Mouse (Mus musculus): ENCODE measurements around the gene Slc41a1.

The Slc41a1 gene

GRCm38 (mm10) chr1:131827787-131828258 is 530 bp downstream of the Slc41a1 start:
- DNase-seq (ENCODE audit: low read depth, low spot score), result peak; percentile 95

GRCm38 (mm10) chr1:131828297-131829126 is 1.2 kb downstream of the Slc41a1 start:
- no peak for DNase-seq (ENCODE audit: low read depth, low spot score)

GRCm38 (mm10) chr1:131829279-131829678 is 2.0 kb downstream of the Slc41a1 start:
- DNase-seq (ENCODE audit: low read depth, low spot score), result no peak

GRCm38 (mm10) chr1:131830561-131830960 is 3.3 kb downstream of the Slc41a1 start:
- no peak for DNase-seq (ENCODE audit: low read depth, low spot score)

GRCm38 (mm10) chr1:131830971-131831641 is 3.8 kb downstream of the Slc41a1 start:
- no peak for DNase-seq (ENCODE audit: low read depth, low spot score)

GRCm38 (mm10) chr1:131837035-131837434 is 9.7 kb downstream of the Slc41a1 start:
- DNase-seq (ENCODE audit: low read depth, low spot score), result no peak

- no peak for DNase-seq (ENCODE audit: low read depth, low spot score)
Measured at GRCm38 (mm10) chr1:131838542-131838941, 11.2 kb downstream of the Slc41a1 start.

GRCm38 (mm10) chr1:131839279-131839678 is 12.0 kb downstream of the Slc41a1 start:
- no peak for DNase-seq (ENCODE audit: low read depth, low spot score)

GRCm38 (mm10) chr1:131842221-131842620 is 14.9 kb downstream of the Slc41a1 start:
- no peak for DNase-seq (ENCODE audit: low read depth, low spot score)

GRCm38 (mm10) chr1:131843758-131844157 is 16.5 kb downstream of the Slc41a1 start:
- DNase-seq (ENCODE audit: low read depth, low spot score), result no peak

- no peak for DNase-seq (ENCODE audit: low read depth, low spot score)
Measured at GRCm38 (mm10) chr1:131844883-131845282, 17.6 kb downstream of the Slc41a1 start.

GRCm38 (mm10) chr1:131846255-131846654 is 19.0 kb downstream of the Slc41a1 start:
- DNase-seq (ENCODE audit: low read depth, low spot score), result peak; percentile 37

- DNase-seq (ENCODE audit: low read depth, low spot score), result no peak
Measured at GRCm38 (mm10) chr1:131861811-131862210, 34.5 kb downstream of the Slc41a1 start.

GRCm38 (mm10) chr1:131865596-131865995 is 38.3 kb downstream of the Slc41a1 start:
- DNase-seq (ENCODE audit: low read depth, low spot score), result no peak

GRCm38 (mm10) chr1:131866304-131866999 is 39.2 kb downstream of the Slc41a1 start:
- DNase-seq (ENCODE audit: low read depth, low spot score), result no peak

- DNase-seq (ENCODE audit: low read depth, low spot score), result peak; percentile 57
Measured at GRCm38 (mm10) chr1:131867093-131867945, 40.0 kb downstream of the Slc41a1 start, which contains the start of gene Rab29. TSS of gene Rab29 (plus strand) at chr1:131867224.

- no peak for DNase-seq (ENCODE audit: low read depth, low spot score)
Measured at GRCm38 (mm10) chr1:131867946-131868290, 40.6 kb downstream of the Slc41a1 start.

GRCm38 (mm10) chr1:131869561-131869960 is 42.3 kb downstream of the Slc41a1 start:
- no peak for DNase-seq (ENCODE audit: low read depth, low spot score)

GRCm38 (mm10) chr1:131872856-131873255 is 45.6 kb downstream of the Slc41a1 start:
- DNase-seq (ENCODE audit: low read depth, low spot score), result no peak

- DNase-seq (ENCODE audit: low read depth, low spot score), result no peak
Measured at GRCm38 (mm10) chr1:131879816-131880215, 52.5 kb downstream of the Slc41a1 start.

- no peak for DNase-seq (ENCODE audit: low read depth, low spot score)
Measured at GRCm38 (mm10) chr1:131882787-131883186, 55.5 kb downstream of the Slc41a1 start.
